Mouse (Mus musculus): ENCODE measurements around the gene Klhdc10.

DNA sequence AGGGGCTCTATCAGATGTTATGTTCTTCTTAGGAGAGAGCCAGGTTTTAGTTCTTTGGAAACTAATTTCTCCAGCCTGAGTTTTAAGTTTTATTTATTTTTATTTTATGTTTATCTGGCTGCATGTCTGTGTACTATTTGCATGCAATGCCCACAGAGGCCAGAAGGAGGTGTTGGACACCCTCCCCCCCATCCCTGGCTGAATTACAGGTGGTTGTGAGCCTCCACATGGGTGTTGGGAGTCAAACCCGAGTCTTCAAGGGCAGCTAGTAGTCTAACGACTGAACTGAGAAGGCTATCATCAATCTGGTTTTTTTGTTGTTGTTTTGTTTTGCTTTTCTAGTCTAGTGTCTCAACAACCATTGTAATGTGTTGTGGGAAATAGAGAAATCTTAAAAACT, 14.5 kb downstream of the Klhdc10 start:
- TF ChIP-seq POLR2A (IDR thresholded peaks at IDR 0.05; ENCODE audit: low read depth, low read length) (no peak), CTCF (IDR thresholded peaks at IDR 0.05; ENCODE audit: extremely low read depth, insufficient read depth, insufficient read length, insufficient replicate concordance) (no peak)

Measured in spleen, adult 2 months (tissue).